Mouse (Mus musculus): ENCODE results near the gene Castor2. TPM values are rescaled to one million over a fixed set of nuclear protein-coding genes. Genes with fewer than 3 reads are reported as not detected.
A peak's percentile ranks its signal among the peaks of the same experiment; 100 is the strongest.

Castor2 gene
- 0.75 to 2.1 TPM (median 0.86 TPM) in 3 replicates for total RNA-seq (2017)

GRCm38 (mm10) chr5:134099496-134100211 lies at the start of gene Castor2:
Gene Castor2 (plus strand): TSS chr5:134099711.
- ATAC-seq (replicated peaks; ENCODE audit: insufficient number of reproducible peaks, low FRiP score, low TSS enrichment, poor library complexity, severe bottlenecking): peak; percentile 75

DNA sequence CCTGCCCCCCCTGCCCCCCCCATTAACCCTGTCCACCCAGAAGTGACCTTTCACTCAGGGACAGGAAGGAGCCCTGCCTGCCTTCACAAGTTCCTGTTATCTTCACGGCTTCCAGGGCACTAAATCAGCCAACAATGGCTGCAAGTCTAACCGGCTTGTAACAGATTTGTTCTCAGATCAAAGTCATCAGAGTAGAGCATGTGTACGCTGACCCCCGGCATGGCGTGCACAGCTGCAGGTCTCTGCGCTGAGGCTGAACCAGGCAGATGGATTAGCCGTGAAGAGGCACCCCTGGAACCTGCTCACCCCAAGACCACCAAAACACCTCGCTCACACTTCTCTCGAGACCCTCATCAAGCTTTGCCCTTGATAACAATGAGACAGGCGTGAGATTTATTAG lies 48.8 kb upstream of the Castor2 start:
- ATAC-seq (replicated peaks; ENCODE audit: insufficient number of reproducible peaks, low FRiP score, low TSS enrichment, poor library complexity, severe bottlenecking): no peak

- ATAC-seq (replicated peaks; ENCODE audit: insufficient number of reproducible peaks, low FRiP score, low TSS enrichment, poor library complexity, severe bottlenecking): no peak
These were observed 46.9 kb upstream of the Castor2 start for GRCm38 (mm10) chr5:134052614-134053013.

DNA sequence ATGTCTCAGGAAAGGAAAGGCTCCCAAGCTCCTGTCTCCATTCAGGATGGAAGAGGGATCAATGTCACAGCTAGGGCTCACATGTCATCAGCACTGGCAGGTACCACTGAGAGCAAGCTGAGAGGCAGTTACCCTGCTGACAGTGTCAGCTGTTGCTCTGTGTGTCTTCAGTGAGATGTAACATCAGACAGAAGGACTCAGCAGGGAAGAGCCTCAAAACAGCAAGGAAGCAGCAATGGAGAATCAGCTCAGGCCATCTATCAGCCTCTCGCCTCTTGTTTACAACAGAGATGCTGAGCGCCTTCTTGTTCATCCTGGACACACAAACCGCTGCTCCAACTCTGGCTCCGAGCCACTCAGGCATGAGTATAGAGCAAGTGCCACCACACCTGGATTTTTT lies 45.0 kb upstream of the Castor2 start:
- no peak for ATAC-seq (replicated peaks; ENCODE audit: insufficient number of reproducible peaks, low FRiP score, low TSS enrichment, poor library complexity, severe bottlenecking)

DNA sequence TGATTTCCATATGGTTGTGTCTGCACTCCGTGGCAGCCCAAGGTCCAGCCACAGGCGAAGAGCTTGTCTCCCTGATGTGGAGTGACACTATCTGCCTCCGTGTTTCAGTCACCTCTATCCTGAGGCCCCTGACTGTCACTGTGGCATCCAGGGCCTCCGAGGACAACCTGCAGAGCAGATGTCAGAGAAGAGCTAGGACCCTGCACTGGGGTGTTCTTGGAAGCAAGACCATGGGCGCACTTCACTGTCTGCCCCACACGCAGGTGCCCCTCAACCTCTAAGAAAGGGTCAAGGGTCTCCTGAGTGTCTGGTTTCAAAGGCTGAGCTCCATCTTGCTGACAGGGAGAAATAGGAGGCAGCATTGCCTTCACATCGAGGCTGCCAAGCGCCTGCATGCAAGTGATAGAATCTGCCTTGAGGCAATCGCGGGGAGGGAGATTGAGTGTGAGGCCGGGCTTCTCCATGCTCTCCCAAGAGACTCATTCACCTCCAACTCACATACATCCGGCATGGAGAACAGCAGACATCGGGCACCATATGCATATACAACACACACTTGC lies 40.6 kb upstream of the Castor2 start:
- no peak for ATAC-seq (replicated peaks; ENCODE audit: insufficient number of reproducible peaks, low FRiP score, low TSS enrichment, poor library complexity, severe bottlenecking)

DNA sequence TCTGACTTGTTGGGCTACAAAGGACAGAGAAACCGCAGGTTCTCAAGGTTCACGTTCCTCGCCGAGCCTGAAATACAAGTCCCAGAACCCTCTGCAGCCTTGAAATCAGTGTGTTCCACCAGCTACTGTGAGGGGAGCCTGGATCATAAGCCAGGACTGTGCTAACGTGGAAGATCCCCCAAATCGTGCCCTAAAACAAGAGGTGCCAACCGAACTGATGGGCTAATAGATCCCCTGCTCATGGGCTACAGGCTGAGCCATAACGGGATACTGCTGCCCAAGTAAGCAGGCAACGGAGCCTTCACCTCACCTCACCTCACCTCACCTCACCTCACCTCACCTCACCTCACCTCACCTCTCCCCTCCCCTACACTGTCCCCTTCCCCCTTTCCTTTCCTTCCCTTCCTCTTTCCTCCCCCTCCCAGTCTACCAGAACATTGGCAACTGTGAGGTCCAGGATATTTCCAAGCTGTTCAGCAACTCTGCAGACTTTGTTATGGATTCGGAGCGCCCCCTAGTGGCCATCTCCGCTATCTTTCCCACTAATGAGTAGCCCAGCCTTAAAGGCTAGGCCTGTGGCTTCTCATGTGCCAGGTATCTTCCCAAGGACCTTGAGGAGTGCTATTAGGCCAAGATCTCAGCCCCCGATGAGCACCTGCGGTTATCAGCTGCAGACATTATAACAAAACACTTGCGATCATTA lies 36.0 kb upstream of the Castor2 start:
- no peak for ATAC-seq (replicated peaks; ENCODE audit: insufficient number of reproducible peaks, low FRiP score, low TSS enrichment, poor library complexity, severe bottlenecking)

DNA sequence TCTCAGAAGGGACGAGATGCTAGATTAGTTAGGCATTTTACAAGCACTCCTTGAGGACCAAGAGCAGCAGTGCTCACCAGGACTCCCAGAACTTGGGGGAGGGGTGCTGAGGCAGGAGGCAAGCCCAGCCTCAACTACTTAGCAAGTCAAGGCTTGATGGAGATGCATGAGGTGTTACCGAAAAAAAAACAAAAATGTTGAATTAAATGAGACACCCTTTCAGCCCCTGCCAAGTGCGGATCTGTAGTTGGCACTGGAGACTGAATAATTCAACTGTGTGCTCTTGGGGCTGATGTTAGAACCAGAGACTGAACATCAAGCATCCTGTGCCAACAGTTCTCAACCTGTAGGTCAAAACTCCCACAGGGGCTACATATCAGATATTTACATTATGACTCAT lies 33.2 kb upstream of the Castor2 start:
- ATAC-seq (replicated peaks; ENCODE audit: insufficient number of reproducible peaks, low FRiP score, low TSS enrichment, poor library complexity, severe bottlenecking): no peak

- ATAC-seq (replicated peaks; ENCODE audit: insufficient number of reproducible peaks, low FRiP score, low TSS enrichment, poor library complexity, severe bottlenecking): no peak
These were observed 31.6 kb upstream of the Castor2 start for GRCm38 (mm10) chr5:134067924-134068323.

- no peak for ATAC-seq (replicated peaks; ENCODE audit: insufficient number of reproducible peaks, low FRiP score, low TSS enrichment, poor library complexity, severe bottlenecking)
These were observed 25.9 kb upstream of the Castor2 start for GRCm38 (mm10) chr5:134073512-134074041.

GRCm38 (mm10) chr5:134074368-134074767 lies 25.1 kb upstream of the Castor2 start:
- ATAC-seq (replicated peaks; ENCODE audit: insufficient number of reproducible peaks, low FRiP score, low TSS enrichment, poor library complexity, severe bottlenecking): no peak

DNA sequence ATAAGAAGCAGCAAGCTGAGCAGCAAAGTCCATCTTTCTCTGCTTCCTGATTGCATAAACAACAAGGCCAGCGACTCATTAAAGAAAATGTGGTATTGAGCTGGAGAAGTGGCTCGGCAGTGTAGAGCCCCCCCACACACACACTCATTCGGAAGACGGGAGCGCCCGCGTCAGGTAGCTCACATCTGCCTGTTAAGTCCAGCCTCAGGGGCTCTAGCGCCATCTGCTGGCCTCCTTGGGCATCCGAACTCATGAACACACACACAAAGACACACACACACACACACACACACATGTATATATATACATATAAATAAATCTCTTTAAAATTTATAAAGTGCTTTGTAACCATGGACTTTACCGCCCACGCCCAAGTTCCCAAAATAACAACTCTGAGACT lies 23.3 kb upstream of the Castor2 start:
- ATAC-seq (replicated peaks; ENCODE audit: insufficient number of reproducible peaks, low FRiP score, low TSS enrichment, poor library complexity, severe bottlenecking): no peak

DNA sequence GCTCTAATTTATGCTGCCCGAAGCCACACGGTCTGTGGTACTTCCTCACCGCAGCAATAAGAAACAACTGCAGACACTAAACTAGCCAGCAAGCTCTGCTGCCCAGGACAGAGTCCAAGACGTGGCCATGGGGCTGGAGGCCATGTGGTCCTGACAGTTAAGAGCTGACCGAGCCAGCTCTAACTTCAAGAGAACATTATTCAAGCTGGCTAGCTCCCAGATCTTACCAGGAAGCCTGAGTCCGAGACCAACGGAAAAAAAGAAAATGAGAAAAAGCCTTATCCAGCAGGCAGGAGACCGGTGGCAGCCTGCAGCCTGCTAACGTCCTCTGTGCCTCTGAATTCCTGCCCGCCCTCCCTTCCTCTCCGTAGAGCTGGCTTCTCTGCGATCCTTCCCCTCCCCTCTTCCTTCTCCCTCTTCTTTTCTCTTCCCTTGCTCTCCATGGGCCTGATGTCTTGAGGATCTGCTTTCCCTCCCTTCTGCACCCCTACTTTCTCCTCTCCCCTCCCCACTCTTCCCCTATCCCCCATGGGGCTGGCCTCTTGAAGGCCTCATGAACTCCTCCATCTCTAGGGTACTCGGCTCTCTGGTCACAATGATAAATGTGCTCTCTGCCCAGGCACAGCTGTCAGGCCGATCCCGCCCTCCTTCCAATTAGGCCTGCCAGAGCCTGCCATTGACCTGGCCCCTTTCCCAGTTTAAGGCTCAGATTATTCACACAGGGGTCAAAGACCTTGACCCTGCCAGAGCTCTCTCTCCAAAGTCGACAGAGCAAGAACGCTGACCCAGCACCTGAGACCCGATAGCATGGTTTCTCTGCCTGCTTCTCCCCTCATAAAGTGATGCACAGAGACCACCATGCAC lies 18.6 kb upstream of the Castor2 start:
- no peak for ATAC-seq (replicated peaks; ENCODE audit: insufficient number of reproducible peaks, low FRiP score, low TSS enrichment, poor library complexity, severe bottlenecking)

- no peak for ATAC-seq (replicated peaks; ENCODE audit: insufficient number of reproducible peaks, low FRiP score, low TSS enrichment, poor library complexity, severe bottlenecking)
These were observed 14.3 kb upstream of the Castor2 start for GRCm38 (mm10) chr5:134085227-134085626.

- no peak for ATAC-seq (replicated peaks; ENCODE audit: insufficient number of reproducible peaks, low FRiP score, low TSS enrichment, poor library complexity, severe bottlenecking)
These were observed 13.4 kb upstream of the Castor2 start for GRCm38 (mm10) chr5:134085887-134086639.

DNA sequence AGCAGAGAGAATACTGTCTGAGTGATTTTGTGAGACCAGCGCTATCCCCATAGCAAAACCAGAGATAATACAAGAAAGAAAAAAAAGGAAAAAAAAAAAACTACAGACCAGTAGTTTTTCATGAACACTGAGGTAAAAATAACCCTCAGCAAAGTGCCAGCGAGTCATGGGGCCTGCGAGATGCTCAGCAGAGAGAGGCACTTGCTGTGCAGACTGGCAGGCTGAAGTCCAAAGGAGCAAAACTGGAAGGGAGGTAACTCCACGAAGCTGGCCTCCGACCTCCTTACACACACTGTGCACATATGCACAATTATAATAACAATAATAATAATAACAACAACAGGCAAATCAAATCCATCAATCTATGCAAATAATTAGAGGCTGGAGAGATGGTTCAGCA lies 12.3 kb upstream of the Castor2 start:
- no peak for ATAC-seq (replicated peaks; ENCODE audit: insufficient number of reproducible peaks, low FRiP score, low TSS enrichment, poor library complexity, severe bottlenecking)

DNA sequence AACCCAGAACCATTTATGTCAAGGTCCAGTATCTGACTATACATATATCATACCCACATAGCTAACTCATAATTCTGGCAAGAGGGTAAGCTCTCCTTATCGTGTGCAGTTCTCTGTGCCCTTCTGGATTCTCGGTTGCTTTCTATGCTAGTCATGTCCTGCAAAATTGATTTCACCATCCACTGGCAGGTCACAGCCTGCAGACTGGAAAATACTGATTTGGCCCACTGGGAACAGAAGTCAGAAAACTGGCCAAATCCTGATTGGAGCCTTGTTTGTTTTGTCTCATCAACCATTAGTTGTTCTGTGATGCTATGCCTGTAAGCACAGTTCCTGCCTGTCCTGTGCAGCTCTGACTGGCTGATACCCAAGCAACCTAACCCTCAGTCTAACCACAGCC lies 3.7 kb upstream of the Castor2 start:
- ATAC-seq (replicated peaks; ENCODE audit: insufficient number of reproducible peaks, low FRiP score, low TSS enrichment, poor library complexity, severe bottlenecking): no peak

DNA sequence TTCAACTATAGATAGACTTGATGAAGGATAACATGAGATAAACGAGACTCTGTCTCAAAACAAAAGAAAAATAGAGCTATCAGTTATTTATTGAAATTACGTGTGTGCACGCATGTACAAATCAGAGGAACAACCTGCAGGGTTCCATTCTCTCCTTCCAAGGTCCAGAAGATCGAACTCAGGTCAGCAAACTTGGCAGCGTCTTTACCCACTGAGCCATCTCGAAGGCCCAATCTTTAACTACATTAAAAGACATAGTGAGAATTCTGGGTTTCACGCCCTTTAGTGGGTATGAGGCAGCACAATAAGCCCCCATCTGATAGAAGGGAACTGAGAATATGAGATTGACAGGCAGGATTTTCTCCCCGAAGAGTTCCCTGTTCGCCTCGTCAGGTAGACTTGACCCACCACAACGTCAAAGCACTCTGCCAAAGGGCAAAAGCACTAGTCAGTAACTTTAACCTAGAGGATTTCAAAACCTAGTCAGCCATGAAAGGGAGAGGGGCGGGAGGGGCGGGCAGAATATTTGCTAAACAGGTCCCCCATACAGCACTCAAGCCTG lies 1.1 kb upstream of the Castor2 start:
- ATAC-seq (replicated peaks; ENCODE audit: insufficient number of reproducible peaks, low FRiP score, low TSS enrichment, poor library complexity, severe bottlenecking): no peak

- no peak for ATAC-seq (replicated peaks; ENCODE audit: insufficient number of reproducible peaks, low FRiP score, low TSS enrichment, poor library complexity, severe bottlenecking)
These were observed 535 bp upstream of the Castor2 start for GRCm38 (mm10) chr5:134098976-134099375.

Data from monocyte, adult 5-6 weeks (primary cell).